Mouse (Mus musculus) neural tube, embryonic 11.5 days (tissue): ENCODE results near the gene Tmigd1. TPM values are rescaled to one million over a fixed set of nuclear protein-coding genes. Genes with fewer than 3 reads are reported as not detected.

Experiments
- ATAC-seq: fragments of 200-750 bp; cut with Nextera tagmentation; 2 replicates; pipeline ENCODE4 v1.8.0; 2017; ENCODE audit warnings: moderate number of reproducible peaks, mild to moderate bottlenecking, moderate TSS enrichment, moderate library complexity; ENCODE audit not compliant: insufficient read depth, low FRiP score, low TSS enrichment
- DNase-seq: peaks from one replicate; pipeline ENCODE4 v3.0.0-alpha.2; 2015; ENCODE audit warnings: low spot score
- H3K27ac ChIP-seq: fragments of 300-500 bp; sonication (generic); 2 replicates; pipeline ENCODE4 v1.5.1; 2014; ENCODE audit warnings: low read depth, mild to moderate bottlenecking, low read length
- H3K27me3 ChIP-seq: fragments of 300-500 bp; sonication (generic); 2 replicates; pipeline ENCODE4 v1.6.1; 2014; ENCODE audit warnings: mild to moderate bottlenecking, low read length, mixed read lengths; ENCODE audit not compliant: control insufficient read depth, insufficient read depth
- H3K36me3 ChIP-seq: fragments of 300-500 bp; sonication (generic); 2 replicates; pipeline ENCODE4 v1.6.1; 2014; ENCODE audit warnings: mild to moderate bottlenecking, low read length, moderate library complexity, mixed read lengths; ENCODE audit not compliant: control insufficient read depth, insufficient read depth
- H3K4me1 ChIP-seq: fragments of 300-500 bp; sonication (generic); 2 replicates; pipeline ENCODE4 v1.6.1; 2014; ENCODE audit warnings: low read length, mixed read lengths; ENCODE audit not compliant: control insufficient read depth, insufficient read depth
- H3K4me2 ChIP-seq: fragments of 300-500 bp; sonication (generic); 2 replicates; pipeline ENCODE4 v1.6.1; 2014; ENCODE audit warnings: low read depth, mild to moderate bottlenecking, moderate library complexity
- H3K4me3 ChIP-seq: fragments of 300-500 bp; sonication (generic); 2 replicates; pipeline ENCODE4 v1.5.1; 2014; ENCODE audit warnings: low read depth, low read length
- H3K9ac ChIP-seq: fragments of 300-500 bp; sonication (generic); 2 replicates; pipeline ENCODE4 v1.6.1; 2014; ENCODE audit warnings: mild to moderate bottlenecking, low read length
- H3K9me3 ChIP-seq: fragments of 300-500 bp; sonication (generic); 2 replicates; pipeline ENCODE4 v1.6.1; 2016; ENCODE audit warnings: low read length; ENCODE audit not compliant: control insufficient read depth
- WGBS: fragments of 180-500 bp; shearing (Covaris S2); extraction: QIAGEN DNeasy Blood & Tissue Kit; methylation state at CpG from one replicate; pipeline ENCODE4 v1.1.7; 2014; 5-methylcytosine and 5-hydroxymethylcytosine counted together
- polyA plus RNA-seq: library from polyadenylated mRNA; unstranded; fragments of >200 nt; fragmentation: Nextera tagmentation; extraction: Ambion mirVana; gene quantifications from 2 replicates; pipeline ENCODE4 v1.2.1, GENCODE M21; 2014

The Tmigd1 gene
- 0.39 TPM in 1 of 2 replicates, not detected in the other for polyA plus RNA-seq

GRCm38 (mm10) chr11:76901579-76902361 is at the start of gene Tmigd1:
Gene Tmigd1 (plus strand): TSS chr11:76902159.
- Histone ChIP-seq H3K27me3 (no peaks in the 10 kb centered on the region), H3K4me1 (no peaks in the 10 kb centered on the region), H3K4me3 (no peak within 1 kb of the TSS), H3K9ac (no peak within 1 kb of the TSS), H3K4me2 (no peak within 1 kb of the TSS), H3K9me3 (no peaks in the 10 kb centered on the region), H3K36me3 (no peaks in the 10 kb centered on the region), H3K27ac (no peak within 1 kb of the TSS)
- no peak for DNase-seq
- 81% methylated on average over 7 of the region's 7 CpGs for WGBS
- no peak for ATAC-seq

GRCm38 (mm10) chr11:76854475-76855341 is 47.3 kb upstream of the Tmigd1 start:
- ATAC-seq: no peak
- H3K9me3 ChIP-seq: no peaks in the 10 kb centered on the region
- no peaks in the 10 kb centered on the region for H3K27me3 ChIP-seq
- WGBS: 53% methylated on average over 17 of the region's 17 CpGs
- H3K36me3 ChIP-seq: no peaks in the 10 kb centered on the region
- no peak overlapping the region for H3K27ac ChIP-seq
- H3K9ac ChIP-seq: no peak overlapping the region
- no peaks in the 10 kb centered on the region for H3K4me1 ChIP-seq
- H3K4me2 ChIP-seq: no peak overlapping the region
- no peak overlapping the region for H3K4me3 ChIP-seq
- DNase-seq: no peak

- Histone ChIP-seq H3K27ac (no peak overlapping the region), H3K9me3 (no peaks in the 10 kb centered on the region), H3K27me3 (no peaks in the 10 kb centered on the region), H3K9ac (no peak overlapping the region), H3K4me1 (no peaks in the 10 kb centered on the region), H3K4me2 (no peak overlapping the region), H3K4me3 (no peak overlapping the region), H3K36me3 (no peaks in the 10 kb centered on the region)
- no peak for ATAC-seq
- 89% methylated on average over 2 of the region's 2 CpGs for WGBS
- no peak for DNase-seq
These were observed 45.4 kb upstream of the Tmigd1 start for GRCm38 (mm10) chr11:76856601-76857000.

GRCm38 (mm10) chr11:76857111-76857510 is 44.8 kb upstream of the Tmigd1 start:
- Histone ChIP-seq H3K9me3 (no peaks in the 10 kb centered on the region), H3K36me3 (no peaks in the 10 kb centered on the region), H3K4me2 (no peak overlapping the region), H3K9ac (no peak overlapping the region), H3K27me3 (no peaks in the 10 kb centered on the region), H3K27ac (no peak overlapping the region), H3K4me3 (no peak overlapping the region), H3K4me1 (no peaks in the 10 kb centered on the region)
- ATAC-seq: no peak
- 83% methylated on average over 7 of the region's 7 CpGs for WGBS
- no peak for DNase-seq

GRCm38 (mm10) chr11:76858781-76859180 is 43.2 kb upstream of the Tmigd1 start:
- no peaks in the 10 kb centered on the region for H3K4me1 ChIP-seq
- WGBS: 76% methylated on average over 5 of the region's 5 CpGs
- ATAC-seq (no peak), DNase-seq (no peak)
- no peak overlapping the region for H3K9ac ChIP-seq
- no peak overlapping the region for H3K27ac ChIP-seq
- no peaks in the 10 kb centered on the region for H3K27me3 ChIP-seq
- H3K36me3 ChIP-seq: no peaks in the 10 kb centered on the region
- no peaks in the 10 kb centered on the region for H3K9me3 ChIP-seq
- H3K4me3 ChIP-seq: no peak overlapping the region
- no peak overlapping the region for H3K4me2 ChIP-seq

GRCm38 (mm10) chr11:76859261-76859660 is 42.7 kb upstream of the Tmigd1 start:
- DNase-seq (no peak), ATAC-seq (no peak)
- Histone ChIP-seq H3K4me1 (no peaks in the 10 kb centered on the region), H3K27ac (no peak overlapping the region), H3K9ac (no peak overlapping the region), H3K9me3 (no peaks in the 10 kb centered on the region), H3K4me2 (no peak overlapping the region), H3K36me3 (no peaks in the 10 kb centered on the region), H3K4me3 (no peak overlapping the region), H3K27me3 (no peaks in the 10 kb centered on the region)
- WGBS: 74% methylated on average over 5 of the region's 5 CpGs

GRCm38 (mm10) chr11:76861185-76861584 is 40.8 kb upstream of the Tmigd1 start:
- ATAC-seq (no peak), DNase-seq (no peak)
- H3K9me3 ChIP-seq: no peaks in the 10 kb centered on the region
- no peak overlapping the region for H3K4me2 ChIP-seq
- no peak overlapping the region for H3K27ac ChIP-seq
- H3K36me3 ChIP-seq: no peaks in the 10 kb centered on the region
- WGBS: 90% methylated on average over 3 of the region's 3 CpGs
- H3K4me3 ChIP-seq: no peak overlapping the region
- H3K27me3 ChIP-seq: no peaks in the 10 kb centered on the region
- H3K9ac ChIP-seq: no peak overlapping the region
- no peaks in the 10 kb centered on the region for H3K4me1 ChIP-seq

GRCm38 (mm10) chr11:76872556-76873234 is 29.3 kb upstream of the Tmigd1 start:
- ATAC-seq (no peak), DNase-seq (no peak)
- no peaks in the 10 kb centered on the region for H3K9me3 ChIP-seq
- WGBS: 73% methylated on average over 11 of the region's 11 CpGs
- H3K27me3 ChIP-seq: no peaks in the 10 kb centered on the region
- H3K9ac ChIP-seq: no peak overlapping the region
- H3K4me3 ChIP-seq: no peak overlapping the region
- H3K36me3 ChIP-seq: no peaks in the 10 kb centered on the region
- no peaks in the 10 kb centered on the region for H3K4me1 ChIP-seq
- H3K4me2 ChIP-seq: no peak overlapping the region
- H3K27ac ChIP-seq: no peak overlapping the region
